Mouse (Mus musculus) heart, adult 2 months (tissue): ENCODE results near the gene Gm20479. TPM values are rescaled to one million over a fixed set of nuclear protein-coding genes. Genes with fewer than 3 reads are reported as not detected.

Experiments
- DNase-seq, 2 experiments: peaks; one replicate each; pipeline ENCODE4 v3.0.0; 2021
- H3K27ac ChIP-seq: fragments of 200-600 bp; 2 replicates; pipeline ENCODE4 v1.8.1; 2022
- H3K27me3 ChIP-seq: fragments of 200-500 bp; 2 replicates; pipeline ENCODE4 v1.6.1; 2012; ENCODE audit warnings: mild to moderate bottlenecking, low read length, inconsistent platforms, mixed read lengths; ENCODE audit not compliant: control insufficient read depth, insufficient read depth
- H3K36me3 ChIP-seq: fragments of 200-500 bp; 2 replicates; pipeline ENCODE4 v1.6.1; 2012; ENCODE audit warnings: low read length, inconsistent platforms; ENCODE audit not compliant: control insufficient read depth, insufficient read depth
- H3K4me1 ChIP-seq: fragments of 200-500 bp; 2 replicates; pipeline ENCODE4 v1.6.1; 2011; ENCODE audit warnings: low read length; ENCODE audit not compliant: control insufficient read depth, insufficient read depth
- H3K4me3 ChIP-seq: fragments of 200-600 bp; 2 replicates; pipeline ENCODE4 v1.8.1; 2022
- H3K79me2 ChIP-seq: fragments of 200-500 bp; replicated peaks from 2 replicates; pipeline ENCODE4 v1.6.1; 2012; ENCODE audit warnings: mild to moderate bottlenecking, inconsistent platforms, low read length, moderate library complexity, mixed read lengths; ENCODE audit not compliant: control insufficient read depth, insufficient read depth
- H3K9ac ChIP-seq: fragments of 200-500 bp; 2 replicates; pipeline ENCODE4 v1.6.1; 2012; ENCODE audit warnings: low read depth, mild to moderate bottlenecking, control low read depth, inconsistent platforms, low read length, mixed read lengths
- CTCF ChIP-seq: fragments of 200-600 bp; IDR thresholded peaks from 2 replicates; pipeline ENCODE4 v1.8.1; 2022; ENCODE audit warnings: antibody characterized with exemption, mild to moderate bottlenecking, moderate library complexity
- EP300 ChIP-seq: fragments of 200-500 bp; IDR thresholded peaks from 2 replicates; pipeline ENCODE4 v1.6.1; 2011; ENCODE audit warnings: low read depth, low read length, control low read depth; ENCODE audit not compliant: insufficient read depth
- POLR2A ChIP-seq: fragments of 200-500 bp; IDR thresholded peaks from 2 replicates; pipeline ENCODE4 v1.6.1; 2011; ENCODE audit warnings: mild to moderate bottlenecking, low read depth, low read length, control low read depth; ENCODE audit not compliant: insufficient read depth
- WGBS: fragments of 180-500 bp; shearing (Covaris S2); methylation state at CpG from one replicate; pipeline ENCODE4 v1.1.7; 2018; 5-methylcytosine and 5-hydroxymethylcytosine counted together
- intact Hi-C: fragments of 180-260 bp; cut with DNase I; formaldehyde crosslinking; loops from one replicate; pipeline ENCODE4 v1.15.1; 2025
- polyA plus RNA-seq: library from polyadenylated mRNA; depleted of rRNA; stranded (reverse); fragments of >200 nt; gene quantifications from 2 replicates; pipeline ENCODE4 v1.2.3, GENCODE M21; 2012
- total RNA-seq, 2 experiments: library from RNA; stranded (reverse); gene quantifications; 2 replicates each; pipeline ENCODE4 v1.2.3; 2021

The Gm20479 gene
- total and polyA plus RNA-seq, 3 experiments = 0.52 TPM; not detected in 2

DNA sequence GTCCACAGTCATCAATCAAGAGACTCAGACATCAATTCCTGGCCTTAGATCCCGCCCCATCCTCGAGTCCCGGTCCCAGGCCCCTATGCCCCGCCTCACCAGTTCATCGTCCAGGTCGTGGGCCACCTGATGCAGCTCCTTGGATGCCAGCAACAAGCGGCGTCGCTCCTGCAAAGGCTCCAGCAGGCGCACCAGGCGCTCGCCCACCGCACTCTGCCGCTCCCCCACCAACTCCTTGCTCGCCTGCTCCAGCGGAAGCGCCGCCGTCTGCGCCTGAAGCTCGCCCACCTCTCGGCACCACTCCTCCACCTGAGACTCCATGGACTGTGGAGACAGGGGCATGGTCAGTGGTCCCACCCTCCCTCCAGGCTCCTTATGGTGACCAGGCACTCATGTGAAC, 18.1 kb upstream of the Gm20479 start:
- no peak for DNase-seq
- no peak for TF ChIP-seq POLR2A
- TF ChIP-seq EP300 = no peak
- no peak for TF ChIP-seq CTCF
- H3K79me2 ChIP-seq = no peaks in the 10 kb centered on the region
- H3K36me3 ChIP-seq = no peaks in the 10 kb centered on the region
- peaks cover 15% of the 10 kb centered on the region for H3K27me3 ChIP-seq
- no peak overlapping the region for H3K27ac ChIP-seq
- no peak overlapping the region for H3K4me3 ChIP-seq
- intact Hi-C loops = no loop called here
- no peak overlapping the region for H3K9ac ChIP-seq
- WGBS = 4% methylated on average over 22 of the region's 22 CpGs
- no peaks in the 10 kb centered on the region for H3K4me1 ChIP-seq

GRCm38 (mm10) chr7:27371715-27372462, 14.7 kb upstream of the Gm20479 start:
- no peak for DNase-seq
- no peak for TF ChIP-seq EP300
- TF ChIP-seq CTCF = no peak
- TF ChIP-seq POLR2A = no peak
- H3K79me2 ChIP-seq = no peaks in the 10 kb centered on the region
- intact Hi-C loops = no loop called here
- peak overlapping the region; percentile 18; the same call in 1 of the 2 replicates for H3K9ac ChIP-seq
- H3K36me3 ChIP-seq = no peaks in the 10 kb centered on the region
- no peak overlapping the region for H3K27ac ChIP-seq
- no peak overlapping the region for H3K4me3 ChIP-seq
- H3K4me1 ChIP-seq = no peaks in the 10 kb centered on the region
- peaks cover 26% of the 10 kb centered on the region for H3K27me3 ChIP-seq
- 8% methylated on average over 44 of the region's 44 CpGs for WGBS

- Histone ChIP-seq H3K4me3 (no peak overlapping the region), H3K27ac (no peak overlapping the region), H3K9ac (no peak overlapping the region), H3K27me3 (peaks cover 29% of the 10 kb centered on the region), H3K36me3 (no peaks in the 10 kb centered on the region), H3K4me1 (no peaks in the 10 kb centered on the region), H3K79me2 (no peaks in the 10 kb centered on the region)
- intact Hi-C loops = no loop called here
- no peak for TF ChIP-seq CTCF
- TF ChIP-seq POLR2A = no peak
- TF ChIP-seq EP300 = no peak
- 84% methylated on average over 19 of the region's 19 CpGs for WGBS
- DNase-seq = no peak
Measured at GRCm38 (mm10) chr7:27369111-27369510, 11.9 kb upstream of the Gm20479 start.

GRCm38 (mm10) chr7:27367976-27368375, 10.8 kb upstream of the Gm20479 start:
- no peaks in the 10 kb centered on the region for H3K36me3 ChIP-seq
- intact Hi-C loops = no loop called here
- H3K4me3 ChIP-seq = no peak overlapping the region
- no peak for DNase-seq
- H3K27me3 ChIP-seq = peaks cover 31% of the 10 kb centered on the region
- H3K9ac ChIP-seq = no peak overlapping the region
- TF ChIP-seq CTCF = no peak
- TF ChIP-seq POLR2A = no peak
- no peak for TF ChIP-seq EP300
- 24% methylated on average over 11 of the region's 11 CpGs for WGBS
- no peak overlapping the region for H3K27ac ChIP-seq
- no peaks in the 10 kb centered on the region for H3K4me1 ChIP-seq
- H3K79me2 ChIP-seq = no peaks in the 10 kb centered on the region

DNA sequence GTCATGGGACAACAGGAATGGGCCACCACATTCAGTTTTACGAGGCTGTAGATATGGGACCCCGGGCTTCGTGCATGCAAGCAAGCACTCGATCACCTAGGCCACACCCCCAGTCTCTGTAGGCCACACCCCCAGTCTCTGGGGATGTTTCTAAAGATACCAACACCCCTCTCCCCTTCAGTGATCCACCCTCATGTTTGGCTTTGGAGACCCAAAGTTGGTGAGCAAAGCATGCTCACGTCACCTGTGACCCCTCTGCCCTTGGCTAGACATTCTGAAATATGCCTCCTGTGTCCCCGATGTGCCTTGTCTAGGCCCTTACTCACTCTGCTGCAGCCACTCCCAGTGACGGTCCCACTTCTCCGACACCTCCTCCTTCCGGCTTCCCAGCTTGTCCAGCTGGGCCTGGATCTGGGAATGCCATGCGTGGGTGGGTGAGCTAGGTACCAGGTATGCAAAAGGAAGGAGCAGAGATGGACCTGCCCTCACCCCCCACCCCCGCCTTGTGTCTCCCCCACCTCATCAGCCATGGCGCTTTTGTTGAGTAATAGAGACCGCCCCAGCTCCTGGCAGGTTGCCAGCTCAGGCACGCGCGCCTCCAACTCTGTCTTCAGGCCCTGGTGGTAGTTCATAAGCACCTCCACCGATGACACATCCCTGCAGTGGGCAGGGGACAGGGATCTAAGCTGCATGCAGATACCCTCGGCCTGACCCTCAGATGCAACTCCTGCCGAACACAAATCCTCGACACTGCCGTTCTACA, 9.0 kb upstream of the Gm20479 start:
- DNase-seq = no peak
- Histone ChIP-seq H3K27me3 (peaks cover 26% of the 10 kb centered on the region), H3K4me1 (no peaks in the 10 kb centered on the region; the same call in 1 of the 2 replicates), H3K4me3 (no peak overlapping the region), H3K79me2 (no peaks in the 10 kb centered on the region), H3K36me3 (no peaks in the 10 kb centered on the region), H3K9ac (no peak overlapping the region), H3K27ac (no peak overlapping the region)
- TF ChIP-seq POLR2A = no peak
- TF ChIP-seq EP300 = no peak
- no peak for TF ChIP-seq CTCF
- intact Hi-C loops = no loop called here
- WGBS = 38% methylated on average over 21 of the region's 21 CpGs

- WGBS = 14% methylated on average over 29 of the region's 29 CpGs
- Histone ChIP-seq H3K27me3 (peaks cover 23% of the 10 kb centered on the region), H3K79me2 (no peaks in the 10 kb centered on the region), H3K36me3 (no peaks in the 10 kb centered on the region), H3K4me3 (no peak overlapping the region), H3K27ac (no peak overlapping the region), H3K9ac (no peak overlapping the region), H3K4me1 (peaks cover 2% of the 10 kb centered on the region; the same call in 1 of the 2 replicates)
- DNase-seq = no peak
- intact Hi-C loops = no loop called here
- TF ChIP-seq EP300 = no peak
- TF ChIP-seq CTCF = no peak
- TF ChIP-seq POLR2A = no peak
Measured at GRCm38 (mm10) chr7:27364379-27364778, 7.2 kb upstream of the Gm20479 start.
